Mouse (Mus musculus): ENCODE measurements around the gene Tgoln1. TPM values are rescaled to one million over a fixed set of nuclear protein-coding genes. Genes with fewer than 3 reads are reported as not detected.

The Tgoln1 gene
- polyA plus RNA-seq, 1 experiment from 2014 or later, result 47.1 TPM

GRCm38 (mm10) chr6:72571826-72572225 lies 45.0 kb downstream of the Tgoln1 start:
- no peak overlapping the region for H3K9ac ChIP-seq (replicated peaks; ENCODE audit: low read length)
- H3K36me3 ChIP-seq (ENCODE audit: control insufficient read depth, insufficient read depth, low read length), result peaks cover 21% of the 10 kb centered on the region
- no peaks in the 10 kb centered on the region for H3K27me3 ChIP-seq (ENCODE audit: control insufficient read depth, insufficient read depth, low read length)
- ATAC-seq (ENCODE audit: low FRiP score, low TSS enrichment) (no peak), DNase-seq (no peak)
- H3K4me3 ChIP-seq (replicated peaks; ENCODE audit: low read depth, low read length), result no peak overlapping the region
- H3K4me2 ChIP-seq (ENCODE audit: low read length), result no peak overlapping the region
- H3K4me1 ChIP-seq (ENCODE audit: control insufficient read depth, insufficient read depth, low read length), result no peaks in the 10 kb centered on the region
- 50% methylated on average over 3 of the region's 3 CpGs for WGBS
- no peak overlapping the region for H3K27ac ChIP-seq (replicated peaks; ENCODE audit: low read depth, low read length)
- H3K9me3 ChIP-seq (ENCODE audit: control insufficient read depth, low read length), result no peaks in the 10 kb centered on the region

GRCm38 (mm10) chr6:72570644-72571397 lies 46.0 kb downstream of the Tgoln1 start:
- 85% methylated on average over 10 of the region's 10 CpGs for WGBS
- DNase-seq (no peak), ATAC-seq (ENCODE audit: low FRiP score, low TSS enrichment) (no peak)
- H3K4me2 ChIP-seq (ENCODE audit: low read length), result no peak overlapping the region
- no peaks in the 10 kb centered on the region for H3K27me3 ChIP-seq (ENCODE audit: control insufficient read depth, insufficient read depth, low read length)
- peaks cover 18% of the 10 kb centered on the region for H3K36me3 ChIP-seq (ENCODE audit: control insufficient read depth, insufficient read depth, low read length)
- no peaks in the 10 kb centered on the region for H3K9me3 ChIP-seq (ENCODE audit: control insufficient read depth, low read length)
- H3K27ac ChIP-seq (replicated peaks; ENCODE audit: low read depth, low read length), result no peak overlapping the region
- H3K9ac ChIP-seq (replicated peaks; ENCODE audit: low read length), result no peak overlapping the region
- no peak overlapping the region for H3K4me3 ChIP-seq (replicated peaks; ENCODE audit: low read depth, low read length)
- no peaks in the 10 kb centered on the region for H3K4me1 ChIP-seq (ENCODE audit: control insufficient read depth, insufficient read depth, low read length)

- Histone ChIP-seq H3K36me3 (ENCODE audit: control insufficient read depth, insufficient read depth, low read length) (0 out of 2 replicates have a peak, but pooled peaks cover 5% of the 10 kb centered on the region), H3K27me3 (ENCODE audit: control insufficient read depth, insufficient read depth, low read length) (no peaks in the 10 kb centered on the region), H3K4me2 (ENCODE audit: low read length) (no peak overlapping the region), H3K27ac (replicated peaks; ENCODE audit: low read depth, low read length) (no peak overlapping the region), H3K4me3 (replicated peaks; ENCODE audit: low read depth, low read length) (no peak overlapping the region), H3K9ac (replicated peaks; ENCODE audit: low read length) (no peak overlapping the region), H3K9me3 (ENCODE audit: control insufficient read depth, low read length) (no peaks in the 10 kb centered on the region), H3K4me1 (ENCODE audit: control insufficient read depth, insufficient read depth, low read length) (no peaks in the 10 kb centered on the region)
- WGBS, result 95% methylated on average over 10 of the region's 10 CpGs
- ATAC-seq (ENCODE audit: low FRiP score, low TSS enrichment), result no peak
- DNase-seq, result no peak
These were observed 48.1 kb downstream of the Tgoln1 start for GRCm38 (mm10) chr6:72568736-72569135.

GRCm38 (mm10) chr6:72567508-72567907 lies 49.3 kb downstream of the Tgoln1 start:
- Histone ChIP-seq H3K9me3 (ENCODE audit: control insufficient read depth, low read length) (no peaks in the 10 kb centered on the region), H3K9ac (replicated peaks; ENCODE audit: low read length) (no peak overlapping the region), H3K4me3 (replicated peaks; ENCODE audit: low read depth, low read length) (no peak overlapping the region), H3K27ac (replicated peaks; ENCODE audit: low read depth, low read length) (no peak overlapping the region), H3K4me1 (ENCODE audit: control insufficient read depth, insufficient read depth, low read length) (no peaks in the 10 kb centered on the region), H3K27me3 (ENCODE audit: control insufficient read depth, insufficient read depth, low read length) (no peaks in the 10 kb centered on the region), H3K36me3 (ENCODE audit: control insufficient read depth, insufficient read depth, low read length) (0 out of 2 replicates have a peak, but pooled peaks cover 5% of the 10 kb centered on the region), H3K4me2 (ENCODE audit: low read length) (no peak overlapping the region)
- DNase-seq (no peak), ATAC-seq (ENCODE audit: low FRiP score, low TSS enrichment) (no peak)
- 87% methylated on average over 5 of the region's 5 CpGs for WGBS

- no peak overlapping the region; the same call in 1 of the 2 replicates for H3K27ac ChIP-seq (replicated peaks; ENCODE audit: low read depth, low read length)
- H3K4me2 ChIP-seq (ENCODE audit: low read length), result 0 out of 2 replicates have a peak overlapping the region, but pooled peaks have one; percentile 18
- H3K9ac ChIP-seq (replicated peaks; ENCODE audit: low read length), result peak overlapping the region; percentile 13; the same call in 1 of the 2 replicates
- H3K4me3 ChIP-seq (replicated peaks; ENCODE audit: low read depth, low read length), result no peak overlapping the region
- H3K4me1 ChIP-seq (ENCODE audit: control insufficient read depth, insufficient read depth, low read length), result no peaks in the 10 kb centered on the region
- ATAC-seq (ENCODE audit: low FRiP score, low TSS enrichment) (peak; percentile 83), DNase-seq (peak; percentile 92)
- WGBS, result 1% methylated on average over 4 of the region's 4 CpGs
- H3K9me3 ChIP-seq (ENCODE audit: control insufficient read depth, low read length), result no peaks in the 10 kb centered on the region
- H3K36me3 ChIP-seq (ENCODE audit: control insufficient read depth, insufficient read depth, low read length), result 0 out of 2 replicates have a peak, but pooled peaks cover 5% of the 10 kb centered on the region
- H3K27me3 ChIP-seq (ENCODE audit: control insufficient read depth, insufficient read depth, low read length), result no peaks in the 10 kb centered on the region
These were observed 50.8 kb downstream of the Tgoln1 start for GRCm38 (mm10) chr6:72566044-72566443.

GRCm38 (mm10) chr6:72565506-72565905 lies 51.3 kb downstream of the Tgoln1 start:
- Histone ChIP-seq H3K9me3 (ENCODE audit: control insufficient read depth, low read length) (no peaks in the 10 kb centered on the region), H3K36me3 (ENCODE audit: control insufficient read depth, insufficient read depth, low read length) (0 out of 2 replicates have a peak, but pooled peaks cover 5% of the 10 kb centered on the region), H3K4me2 (ENCODE audit: low read length) (0 out of 2 replicates have a peak overlapping the region, but pooled peaks have one; percentile 18), H3K9ac (replicated peaks; ENCODE audit: low read length) (peak overlapping the region; percentile 13; the same call in 1 of the 2 replicates), H3K4me3 (replicated peaks; ENCODE audit: low read depth, low read length) (no peak overlapping the region), H3K27me3 (ENCODE audit: control insufficient read depth, insufficient read depth, low read length) (no peaks in the 10 kb centered on the region), H3K4me1 (ENCODE audit: control insufficient read depth, insufficient read depth, low read length) (no peaks in the 10 kb centered on the region), H3K27ac (replicated peaks; ENCODE audit: low read depth, low read length) (no peak overlapping the region; the same call in 1 of the 2 replicates)
- DNase-seq, result no peak
- ATAC-seq (ENCODE audit: low FRiP score, low TSS enrichment), result no peak
- WGBS, result 71% methylated on average over 7 of the region's 7 CpGs

GRCm38 (mm10) chr6:72562894-72563293 lies 53.9 kb downstream of the Tgoln1 start:
- ATAC-seq (ENCODE audit: low FRiP score, low TSS enrichment) (no peak), DNase-seq (no peak)
- H3K9ac ChIP-seq (replicated peaks; ENCODE audit: low read length), result no peak overlapping the region
- H3K4me2 ChIP-seq (ENCODE audit: low read length), result no peak overlapping the region
- H3K4me3 ChIP-seq (replicated peaks; ENCODE audit: low read depth, low read length), result no peak overlapping the region
- 70% methylated on average over 5 of the region's 5 CpGs for WGBS
- no peaks in the 10 kb centered on the region for H3K9me3 ChIP-seq (ENCODE audit: control insufficient read depth, low read length)
- 0 out of 2 replicates have a peak, but pooled peaks cover under 1% of the 10 kb centered on the region for H3K36me3 ChIP-seq (ENCODE audit: control insufficient read depth, insufficient read depth, low read length)
- no peaks in the 10 kb centered on the region for H3K27me3 ChIP-seq (ENCODE audit: control insufficient read depth, insufficient read depth, low read length)
- H3K4me1 ChIP-seq (ENCODE audit: control insufficient read depth, insufficient read depth, low read length), result no peaks in the 10 kb centered on the region
- no peak overlapping the region for H3K27ac ChIP-seq (replicated peaks; ENCODE audit: low read depth, low read length)

- no peaks in the 10 kb centered on the region for H3K4me1 ChIP-seq (ENCODE audit: control insufficient read depth, insufficient read depth, low read length)
- H3K9me3 ChIP-seq (ENCODE audit: control insufficient read depth, low read length), result no peaks in the 10 kb centered on the region
- no peak overlapping the region for H3K4me3 ChIP-seq (replicated peaks; ENCODE audit: low read depth, low read length)
- DNase-seq, result no peak
- no peaks in the 10 kb centered on the region for H3K36me3 ChIP-seq (ENCODE audit: control insufficient read depth, insufficient read depth, low read length)
- H3K4me2 ChIP-seq (ENCODE audit: low read length), result no peak overlapping the region
- WGBS, result 49% methylated on average over 6 of the region's 6 CpGs
- H3K27ac ChIP-seq (replicated peaks; ENCODE audit: low read depth, low read length), result no peak overlapping the region
- ATAC-seq (ENCODE audit: low FRiP score, low TSS enrichment), result no peak
- H3K27me3 ChIP-seq (ENCODE audit: control insufficient read depth, insufficient read depth, low read length), result no peaks in the 10 kb centered on the region
- H3K9ac ChIP-seq (replicated peaks; ENCODE audit: low read length), result no peak overlapping the region
These were observed 54.3 kb downstream of the Tgoln1 start for GRCm38 (mm10) chr6:72562486-72562885.

- Histone ChIP-seq H3K9ac (replicated peaks; ENCODE audit: low read length) (no peak overlapping the region), H3K27me3 (ENCODE audit: control insufficient read depth, insufficient read depth, low read length) (no peaks in the 10 kb centered on the region), H3K4me1 (ENCODE audit: control insufficient read depth, insufficient read depth, low read length) (no peaks in the 10 kb centered on the region), H3K27ac (replicated peaks; ENCODE audit: low read depth, low read length) (no peak overlapping the region), H3K9me3 (ENCODE audit: control insufficient read depth, low read length) (no peaks in the 10 kb centered on the region), H3K4me3 (replicated peaks; ENCODE audit: low read depth, low read length) (no peak overlapping the region), H3K36me3 (ENCODE audit: control insufficient read depth, insufficient read depth, low read length) (no peaks in the 10 kb centered on the region), H3K4me2 (ENCODE audit: low read length) (no peak overlapping the region)
- ATAC-seq (ENCODE audit: low FRiP score, low TSS enrichment), result no peak
- DNase-seq, result no peak
- WGBS, result 67% methylated on average over 8 of the region's 8 CpGs
These were observed 56.0 kb downstream of the Tgoln1 start for GRCm38 (mm10) chr6:72560801-72561200.
